Mouse (Mus musculus): ENCODE measurements around the gene Eif2a. TPM values are rescaled to one million over a fixed set of nuclear protein-coding genes. Genes with fewer than 3 reads are reported as not detected.

Eif2a gene
- total and polyA plus RNA-seq, 3 experiments, result 116 to 241 (median 119) TPM

DNA sequence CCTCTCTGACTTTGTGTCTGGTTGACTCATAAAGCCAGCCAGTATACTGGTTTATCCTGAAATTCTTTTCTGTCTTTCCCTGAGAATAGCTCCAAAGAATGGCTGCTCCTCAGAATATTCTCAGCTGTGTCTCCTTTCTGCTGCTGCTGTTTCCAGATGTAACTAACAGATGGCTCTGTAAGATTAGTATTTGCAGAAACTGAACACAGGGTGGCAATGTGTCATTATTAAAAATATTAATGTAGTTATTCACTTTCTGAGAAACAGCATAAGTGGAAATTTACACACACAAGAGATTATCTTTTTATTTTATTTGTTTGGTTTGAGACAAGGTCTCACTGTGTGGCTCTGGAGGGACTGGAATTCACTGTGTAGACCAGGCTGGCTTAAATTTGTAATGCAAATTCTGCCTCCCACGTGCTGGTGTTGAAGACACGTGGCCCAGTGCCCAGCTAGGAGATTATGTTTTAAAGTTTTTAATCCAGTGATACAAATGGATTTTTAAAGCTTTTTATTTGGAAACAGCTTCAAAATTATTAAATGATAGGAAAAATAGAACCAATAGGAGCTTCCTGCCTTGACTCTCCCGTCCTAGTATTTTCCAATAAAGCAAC is 21.8 kb upstream of the Eif2a start:
- no peak overlapping the region for H3K9ac ChIP-seq (ENCODE audit: insufficient read depth, low read depth)
- no peak for DNase-seq (ENCODE audit: extremely low read depth)
- in situ Hi-C loops (cut with MboI; ENCODE audit: low pct_ligation_motif_present, low pct_unique_long_range_greater_than_20kb, low sequenced_read_pairs), result no loop called here
- no peak overlapping the region for H3K27ac ChIP-seq (ENCODE audit: insufficient read depth, low read depth)
- no peak overlapping the region for H3K4me2 ChIP-seq (ENCODE audit: insufficient read depth, low read depth, poor library complexity, severe bottlenecking)
- no peaks in the 10 kb centered on the region for H3K9me3 ChIP-seq (replicated peaks; ENCODE audit: low read length)
- H3K79me2 ChIP-seq (replicated peaks; ENCODE audit: control insufficient read depth, extremely low read depth, insufficient read depth, poor library complexity, severe bottlenecking), result no peaks in the 10 kb centered on the region; the same call in 1 of the 2 replicates
- H3K4me3 ChIP-seq (replicated peaks in 1 of 3; ENCODE audit: low read depth in 2 of 3, low read length in 2 of 3, poor library complexity in 1 of 3), result no peak overlapping the region
- H3K4me1 ChIP-seq (ENCODE audit: control insufficient read depth in 1 of 2, insufficient read depth in 2 of 2), result peaks cover 4 to 57% of the 10 kb centered on the region in 2 experiments; a peak in 3 of 4 replicates
- dilution Hi-C loops (cut with MboI; ENCODE audit: extremely low pct_ligation_motif_present, extremely low pct_unique_long_range_greater_than_20kb, low sequenced_read_pairs), result no loop called here
- H3K36me3 ChIP-seq (replicated peaks in 1 of 2; ENCODE audit: control insufficient read depth in 1 of 2, insufficient read depth in 1 of 2, low read length in 1 of 2), result no peaks in the 10 kb centered on the region
- no peaks in the 10 kb centered on the region for H3K27me3 ChIP-seq (replicated peaks)
- TF ChIP-seq BHLHE40 (IDR thresholded peaks at IDR 0.05; ENCODE audit: low read depth, low read length), result peak; percentile 70
- no peak for TF ChIP-seq EP300 (IDR thresholded peaks at IDR 0.05; ENCODE audit: low read length)
- no peak for TF ChIP-seq NELFE (IDR thresholded peaks at IDR 0.05; ENCODE audit: low read depth, low read length)
- peak; percentile 97 for TF ChIP-seq MYC (IDR thresholded peaks at IDR 0.05; ENCODE audit: low read depth, low read length)
- peak; percentile 50 for TF ChIP-seq USF1 (IDR thresholded peaks at IDR 0.05; ENCODE audit: low read depth, low read length)
- TF ChIP-seq USF2 (conservative IDR thresholded peaks at IDR 0.05; ENCODE audit: low read depth, low read length), result peak; percentile 58
- peak in 1 of 2 experiments; percentile 25; a peak in 1 of 4 replicates for TF ChIP-seq CTCF (conservative IDR thresholded peaks at IDR 0.05 in 1 of 2, IDR thresholded peaks at IDR 0.05 in 1 of 2; ENCODE audit: low read depth in 2 of 2, low read length in 2 of 2)
- peak; percentile 84 for TF ChIP-seq MAX (IDR thresholded peaks at IDR 0.05; ENCODE audit: low read length)
- TF ChIP-seq RAD21 (IDR thresholded peaks at IDR 0.05; ENCODE audit: low read depth, low read length), result peak; percentile 32

DNA sequence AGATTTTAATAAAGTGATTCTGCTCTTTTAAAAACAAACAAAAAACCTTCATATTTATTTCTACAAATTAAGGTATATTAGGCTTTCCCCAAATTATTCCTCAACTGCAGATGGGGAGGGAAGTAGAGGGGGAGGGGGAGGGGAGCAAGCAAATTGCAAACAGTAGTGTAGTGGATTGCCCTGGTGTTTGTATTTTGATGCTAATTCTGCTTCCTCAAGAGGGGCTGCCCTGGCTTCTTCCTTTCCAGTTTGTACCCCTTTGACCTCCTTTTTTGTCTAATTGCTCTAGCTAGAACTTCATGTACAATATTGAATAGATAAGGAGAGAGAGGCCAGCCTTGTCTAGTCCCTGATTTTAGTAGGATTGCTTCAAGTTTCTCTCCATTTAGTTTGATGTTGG is 20.9 kb upstream of the Eif2a start:
- Histone ChIP-seq H3K4me3 (replicated peaks in 1 of 3; ENCODE audit: low read depth in 2 of 3, low read length in 2 of 3, poor library complexity in 1 of 3) (no peak overlapping the region), H3K36me3 (replicated peaks in 1 of 2; ENCODE audit: control insufficient read depth in 1 of 2, insufficient read depth in 1 of 2, low read length in 1 of 2) (no peaks in the 10 kb centered on the region), H3K4me1 (ENCODE audit: control insufficient read depth in 1 of 2, insufficient read depth in 2 of 2) (peaks cover 10 to 65% of the 10 kb centered on the region in 2 experiments), H3K4me2 (ENCODE audit: insufficient read depth, low read depth, poor library complexity, severe bottlenecking) (no peak overlapping the region), H3K9ac (ENCODE audit: insufficient read depth, low read depth) (no peak overlapping the region), H3K79me2 (replicated peaks; ENCODE audit: control insufficient read depth, extremely low read depth, insufficient read depth, poor library complexity, severe bottlenecking) (no peaks in the 10 kb centered on the region; the same call in 1 of the 2 replicates), H3K27ac (ENCODE audit: insufficient read depth, low read depth) (no peak overlapping the region), H3K27me3 (replicated peaks) (no peaks in the 10 kb centered on the region), H3K9me3 (replicated peaks; ENCODE audit: low read length) (no peaks in the 10 kb centered on the region)
- in situ Hi-C loops (cut with MboI; ENCODE audit: low pct_ligation_motif_present, low pct_unique_long_range_greater_than_20kb, low sequenced_read_pairs) (no loop called here), dilution Hi-C loops (cut with MboI; ENCODE audit: extremely low pct_ligation_motif_present, extremely low pct_unique_long_range_greater_than_20kb, low sequenced_read_pairs) (no loop called here)
- TF ChIP-seq ELF1 (IDR thresholded peaks at IDR 0.05; ENCODE audit: low read depth, low read length) (no peak), POLR2AphosphoS2 (IDR thresholded peaks at IDR 0.05; ENCODE audit: low read depth, low read length) (no peak), USF1 (IDR thresholded peaks at IDR 0.05; ENCODE audit: low read depth, low read length) (no peak), ZC3H11A (IDR thresholded peaks at IDR 0.05; ENCODE audit: low read depth, low read length) (no peak), RAD21 (IDR thresholded peaks at IDR 0.05; ENCODE audit: low read depth, low read length) (no peak), ZNF384 (IDR thresholded peaks at IDR 0.05; ENCODE audit: low read depth, low read length) (no peak), MEF2A (IDR thresholded peaks at IDR 0.05; ENCODE audit: borderline replicate concordance, low read depth, low read length) (no peak), SMC3 (IDR thresholded peaks at IDR 0.05; ENCODE audit: low read depth, low read length) (no peak), PAX5 (IDR thresholded peaks at IDR 0.05; ENCODE audit: low read length) (no peak), MAX (IDR thresholded peaks at IDR 0.05; ENCODE audit: low read length) (no peak), GABPA (IDR thresholded peaks at IDR 0.05; ENCODE audit: insufficient replicate concordance, low read depth, low read length) (no peak), IRF4 (IDR thresholded peaks at IDR 0.05; ENCODE audit: low read depth, low read length) (no peak), HCFC1 (IDR thresholded peaks at IDR 0.05; ENCODE audit: low read depth, low read length) (no peak), MXI1 (IDR thresholded peaks at IDR 0.05; ENCODE audit: low read depth, low read length) (no peak), ZKSCAN1 (IDR thresholded peaks at IDR 0.05; ENCODE audit: borderline replicate concordance, low read depth, low read length) (no peak), POLR2A (IDR thresholded peaks at IDR 0.05; ENCODE audit: low read depth, low read length) (no peak), NRF1 (IDR thresholded peaks at IDR 0.05; ENCODE audit: low read depth, low read length) (no peak)
- DNase-seq (ENCODE audit: extremely low read depth), result no peak

Measured in CH12.LX (cell line).